Mouse (Mus musculus) stomach, postnatal 0 days (tissue): ENCODE measurements around the gene Zfp462. TPM values are rescaled to one million over a fixed set of nuclear protein-coding genes. Genes with fewer than 3 reads are reported as not detected.
"Not testable (repeated sequence)": the region's sequence is repeated elsewhere in the genome, so short reads cannot be mapped to it uniquely, and the experiment has no call there.

Experiments used
- ATAC-seq: fragments of 200-750 bp; cut with Nextera tagmentation; 2 replicates; pipeline ENCODE4 v1.8.0; 2017; ENCODE audit not compliant: low FRiP score, low TSS enrichment
- DNase-seq: peaks from one replicate; pipeline ENCODE4 v3.0.0-alpha.2; 2016; ENCODE audit warnings: low spot score
- H3K27ac ChIP-seq: fragments of 300-500 bp; sonication (generic); replicated peaks from 2 replicates; pipeline ENCODE4 v1.5.1; 2014; ENCODE audit warnings: mild to moderate bottlenecking, control low read depth
- H3K27me3 ChIP-seq: fragments of 300-500 bp; sonication (generic); 2 replicates; pipeline ENCODE4 v1.6.1; 2014; ENCODE audit warnings: low read length; ENCODE audit not compliant: control insufficient read depth, insufficient read depth
- H3K36me3 ChIP-seq: fragments of 300-500 bp; sonication (generic); 2 replicates; pipeline ENCODE4 v1.6.1; 2014; ENCODE audit warnings: low read length, mixed read lengths; ENCODE audit not compliant: control insufficient read depth, insufficient read depth
- H3K4me1 ChIP-seq: fragments of 300-500 bp; sonication (generic); replicated peaks from 2 replicates; pipeline ENCODE4 v1.6.1; 2014; ENCODE audit warnings: antibody characterized with exemption; ENCODE audit not compliant: control insufficient read depth, insufficient read depth
- H3K4me2 ChIP-seq: fragments of 300-500 bp; sonication (generic); replicated peaks from 2 replicates; pipeline ENCODE4 v1.6.1; 2014; ENCODE audit warnings: low read depth, mild to moderate bottlenecking, control low read depth, moderate library complexity
- H3K4me3 ChIP-seq: fragments of 300-500 bp; sonication (generic); 2 replicates; pipeline ENCODE4 v1.5.1; 2014; ENCODE audit warnings: low read depth, low read length, control low read depth
- H3K9ac ChIP-seq: fragments of 300-500 bp; sonication (generic); 2 replicates; pipeline ENCODE4 v1.6.1; 2014; ENCODE audit warnings: mild to moderate bottlenecking, low read length, control low read depth, mixed read lengths
- H3K9me3 ChIP-seq: fragments of 300-500 bp; sonication (generic); 2 replicates; pipeline ENCODE4 v1.6.1; 2016; ENCODE audit warnings: low read length; ENCODE audit not compliant: control insufficient read depth
- CTCF ChIP-seq: IDR thresholded peaks from 2 replicates; pipeline ENCODE4 v1.5.1; 2016; ENCODE audit warnings: antibody characterized with exemption, low read depth, mild to moderate bottlenecking, moderate library complexity
- EP300 ChIP-seq: optimal IDR thresholded peaks from 2 replicates; pipeline ENCODE3; 2016; ENCODE audit warnings: antibody characterized with exemption
- WGBS: fragments of 180-500 bp; shearing (Covaris S2); extraction: QIAGEN DNeasy Blood & Tissue Kit; methylation state at CpG from one replicate; pipeline ENCODE4 v1.1.7; 2014; 5-methylcytosine and 5-hydroxymethylcytosine counted together
- polyA plus RNA-seq: library from polyadenylated mRNA; unstranded; fragments of >200 nt; fragmentation: Nextera tagmentation; extraction: Ambion mirVana; gene quantifications from 2 replicates; pipeline ENCODE4 v1.2.1, GENCODE M21; 2015

The Zfp462 gene
- polyA plus RNA-seq, 1 experiment from 2014 or later, result 1.1 TPM

GRCm38 (mm10) chr4:54979771-54980472 lies 35.1 kb downstream of the Zfp462 start:
- no peak overlapping the region for H3K27ac ChIP-seq
- peak; percentile 47 for DNase-seq
- ATAC-seq, result peak; percentile 80

GRCm38 (mm10) chr4:54984502-54984901 lies 39.7 kb downstream of the Zfp462 start:
- no peak overlapping the region for H3K9ac ChIP-seq
- H3K36me3 ChIP-seq, result no peaks in the 10 kb centered on the region
- no peak overlapping the region for H3K4me3 ChIP-seq
- DNase-seq (no peak), ATAC-seq (no peak)
- no peaks in the 10 kb centered on the region for H3K27me3 ChIP-seq
- H3K4me1 ChIP-seq, result no peaks in the 10 kb centered on the region
- no peak overlapping the region for H3K27ac ChIP-seq
- TF ChIP-seq CTCF, result no peak
- no peak for TF ChIP-seq EP300
- H3K4me2 ChIP-seq, result no peak overlapping the region
- WGBS, result 81% methylated on average over 2 of the region's 2 CpGs
- no peaks in the 10 kb centered on the region for H3K9me3 ChIP-seq

More at GRCm38 (mm10) chr4:54979771-54980472, 35.1 kb downstream of the Zfp462 start:
- no peaks in the 10 kb centered on the region for H3K9me3 ChIP-seq
- H3K27me3 ChIP-seq, result no peaks in the 10 kb centered on the region
- no peaks in the 10 kb centered on the region for H3K4me1 ChIP-seq
- no peak overlapping the region for H3K4me3 ChIP-seq
- no peaks in the 10 kb centered on the region for H3K36me3 ChIP-seq
- H3K4me2 ChIP-seq, result no peak overlapping the region
- TF ChIP-seq CTCF (no peak), EP300 (no peak)
- no peak overlapping the region for H3K9ac ChIP-seq
- 50% methylated on average over 13 of the region's 13 CpGs for WGBS

GRCm38 (mm10) chr4:54986671-54987070 lies 41.8 kb downstream of the Zfp462 start:
- Histone ChIP-seq H3K9ac (no peak overlapping the region), H3K36me3 (no peaks in the 10 kb centered on the region), H3K4me3 (no peak overlapping the region), H3K27me3 (no peaks in the 10 kb centered on the region), H3K4me2 (no peak overlapping the region), H3K27ac (no peak overlapping the region), H3K9me3 (no peaks in the 10 kb centered on the region), H3K4me1 (no peaks in the 10 kb centered on the region)
- no peak for DNase-seq
- TF ChIP-seq EP300 (no peak), CTCF (no peak)
- ATAC-seq, result no peak
- WGBS, result 83% methylated on average over 4 of the region's 4 CpGs

- TF ChIP-seq EP300 (no peak), CTCF (no peak)
- no peak overlapping the region for H3K9ac ChIP-seq
- WGBS, result 60% methylated on average over 3 of the region's 3 CpGs
- H3K4me2 ChIP-seq, result no peak overlapping the region
- no peaks in the 10 kb centered on the region for H3K9me3 ChIP-seq
- no peaks in the 10 kb centered on the region for H3K27me3 ChIP-seq
- H3K27ac ChIP-seq, result no peak overlapping the region
- H3K36me3 ChIP-seq, result no peaks in the 10 kb centered on the region
- ATAC-seq (no peak), DNase-seq (no peak)
- no peak overlapping the region for H3K4me3 ChIP-seq
- H3K4me1 ChIP-seq, result no peaks in the 10 kb centered on the region
These were observed 42.4 kb downstream of the Zfp462 start for GRCm38 (mm10) chr4:54987256-54987655.

- Histone ChIP-seq H3K4me1 (no peaks in the 10 kb centered on the region), H3K9ac (no peak overlapping the region), H3K36me3 (no peaks in the 10 kb centered on the region), H3K4me2 (no peak overlapping the region), H3K9me3 (no peaks in the 10 kb centered on the region), H3K4me3 (no peak overlapping the region), H3K27ac (no peak overlapping the region), H3K27me3 (no peaks in the 10 kb centered on the region)
- no peak for TF ChIP-seq EP300
- 93% methylated on average over 1 of the region's 1 CpGs for WGBS
- ATAC-seq (no peak), DNase-seq (no peak)
These were observed 43.1 kb downstream of the Zfp462 start for GRCm38 (mm10) chr4:54987926-54988325.

- WGBS, result 79% methylated on average over 5 of the region's 5 CpGs
- no peak overlapping the region for H3K9ac ChIP-seq
- H3K36me3 ChIP-seq, result no peaks in the 10 kb centered on the region
- H3K27ac ChIP-seq, result no peak overlapping the region
- no peaks in the 10 kb centered on the region for H3K9me3 ChIP-seq
- no peaks in the 10 kb centered on the region for H3K4me1 ChIP-seq
- H3K4me3 ChIP-seq, result no peak overlapping the region
- TF ChIP-seq CTCF, result no peak
- no peak for TF ChIP-seq EP300
- H3K27me3 ChIP-seq, result no peaks in the 10 kb centered on the region
- DNase-seq (no peak), ATAC-seq (no peak)
- H3K4me2 ChIP-seq, result no peak overlapping the region
These were observed 47.1 kb downstream of the Zfp462 start for GRCm38 (mm10) chr4:54991973-54992372.

GRCm38 (mm10) chr4:54993001-54993400 lies 48.2 kb downstream of the Zfp462 start:
- not testable (repeated sequence) for H3K4me3 ChIP-seq, H3K9me3 ChIP-seq, ATAC-seq, H3K9ac ChIP-seq, DNase-seq, H3K4me1 ChIP-seq, H3K36me3 ChIP-seq, H3K4me2 ChIP-seq, H3K27me3 ChIP-seq, H3K27ac ChIP-seq
